Mouse (Mus musculus): ENCODE data around the gene March9.
"Not testable (repeated sequence)": the region's sequence is repeated elsewhere in the genome, so short reads cannot be mapped to it uniquely, and the experiment has no call there.

March9 gene

DNA sequence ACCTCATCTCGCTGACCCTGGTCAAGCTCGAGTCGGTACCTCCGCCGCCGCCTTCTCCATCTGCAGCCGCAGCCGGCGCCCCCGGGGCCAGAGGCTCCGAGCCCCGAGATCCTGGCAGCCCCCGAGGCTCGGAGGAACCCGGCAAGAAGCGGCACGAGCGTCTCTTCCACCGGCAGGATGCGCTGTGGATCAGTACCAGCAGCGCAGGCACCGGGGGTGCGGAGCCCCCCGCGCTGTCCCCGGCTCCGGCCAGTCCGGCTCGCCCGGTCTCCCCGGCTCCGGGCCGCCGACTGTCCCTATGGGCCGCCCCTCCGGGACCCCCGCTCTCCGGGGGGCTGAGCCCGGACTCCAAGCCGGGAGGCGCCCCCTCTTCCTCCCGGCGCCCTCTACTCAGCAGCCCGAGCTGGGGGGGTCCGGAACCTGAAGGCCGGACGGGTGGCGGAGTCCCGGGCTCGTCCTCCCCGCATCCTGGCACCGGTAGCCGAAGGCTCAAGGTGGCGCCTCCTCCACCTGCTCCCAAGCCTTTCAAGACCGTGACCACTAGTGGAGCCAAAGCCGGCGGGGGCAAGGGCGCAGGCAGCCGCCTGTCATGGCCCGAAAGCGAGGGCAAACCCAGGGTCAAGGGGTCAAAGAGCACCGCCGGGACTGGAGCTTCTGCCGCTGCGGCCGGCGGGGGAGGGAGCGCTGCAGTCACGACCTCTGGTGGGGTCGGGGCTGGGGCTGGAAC lies 19.8 kb upstream of the March9 start:
- in situ Hi-C loops (cut with MseI, MboI): no loop called here

DNA sequence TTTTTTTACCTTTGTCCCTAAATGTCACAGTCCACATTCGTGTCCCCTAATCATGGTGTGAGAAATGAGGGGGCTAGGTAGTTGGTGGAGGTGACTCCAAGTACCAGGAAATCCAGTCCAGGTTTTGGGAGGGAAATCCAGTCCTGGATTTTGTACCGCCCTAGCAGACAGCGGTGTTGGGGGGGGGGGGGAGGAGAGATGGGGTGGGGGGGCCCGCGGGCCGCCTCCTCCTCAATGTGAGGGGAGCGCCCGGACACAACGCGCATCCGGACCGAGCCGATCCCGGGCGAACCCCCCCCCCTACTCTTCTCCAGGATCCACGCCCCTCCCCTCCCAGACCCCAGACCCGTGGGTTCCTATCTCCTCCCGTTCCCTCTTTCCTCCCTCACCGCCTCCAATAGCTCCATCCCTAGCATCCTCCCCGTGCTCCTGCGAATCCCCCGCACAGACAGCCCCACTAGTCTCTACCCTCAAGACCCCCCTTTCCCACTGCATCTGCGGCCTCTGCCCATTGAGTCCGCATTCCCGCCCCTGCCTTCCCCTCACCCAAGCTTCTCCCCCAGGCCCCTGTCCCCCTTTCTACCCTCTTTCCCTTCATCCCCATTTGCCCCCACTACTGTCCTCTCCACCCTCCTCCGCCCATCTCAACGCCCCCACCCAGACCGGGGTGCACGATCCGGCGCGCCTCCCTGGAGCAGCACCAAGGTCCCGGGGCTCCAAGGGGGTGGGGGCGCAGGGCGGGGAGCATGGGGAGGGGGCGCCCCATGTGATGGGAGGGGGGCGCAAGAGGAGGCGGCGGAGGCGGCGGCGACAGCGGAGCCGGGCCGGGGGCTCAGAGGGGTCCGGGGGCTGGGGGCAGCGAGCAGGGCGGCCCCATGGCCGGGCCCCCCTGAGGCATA lies 18.9 kb upstream of the March9 start:
- in situ Hi-C loops (cut with MseI, MboI): no loop called here

DNA sequence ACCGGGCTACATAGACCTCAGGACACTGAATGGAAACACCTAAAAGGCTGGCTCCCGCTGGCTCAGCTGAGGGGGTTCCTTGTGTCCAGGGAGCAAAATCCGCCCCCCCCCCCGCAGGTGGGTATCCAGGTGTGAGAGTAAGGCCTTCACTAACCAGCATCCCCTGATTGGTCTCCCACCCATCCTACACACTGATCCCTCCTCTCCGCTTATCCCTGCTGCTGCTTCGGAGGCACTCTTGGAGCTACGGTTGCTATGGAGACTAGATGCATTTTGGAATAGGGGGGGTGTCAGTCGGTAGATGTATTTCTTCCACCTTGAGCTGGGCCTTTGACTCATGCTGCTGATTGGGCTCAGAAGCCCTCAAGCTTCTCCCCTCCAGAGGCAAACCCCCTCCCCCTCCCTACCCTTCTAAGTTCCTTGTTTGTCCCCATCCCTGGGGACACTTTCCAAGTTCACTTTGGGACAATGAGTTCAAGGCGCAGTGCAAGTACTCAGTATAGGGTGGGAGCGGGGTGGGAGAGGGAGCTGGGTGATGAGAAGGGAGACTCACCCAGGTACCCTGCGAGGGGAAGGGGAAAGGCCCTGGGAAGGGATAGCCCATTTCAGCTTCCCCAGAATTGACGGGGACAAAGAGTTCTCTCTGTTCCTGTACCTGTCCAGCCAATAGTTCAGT lies 18.2 kb upstream of the March9 start:
- in situ Hi-C loops (cut with MseI, MboI): no loop called here

DNA sequence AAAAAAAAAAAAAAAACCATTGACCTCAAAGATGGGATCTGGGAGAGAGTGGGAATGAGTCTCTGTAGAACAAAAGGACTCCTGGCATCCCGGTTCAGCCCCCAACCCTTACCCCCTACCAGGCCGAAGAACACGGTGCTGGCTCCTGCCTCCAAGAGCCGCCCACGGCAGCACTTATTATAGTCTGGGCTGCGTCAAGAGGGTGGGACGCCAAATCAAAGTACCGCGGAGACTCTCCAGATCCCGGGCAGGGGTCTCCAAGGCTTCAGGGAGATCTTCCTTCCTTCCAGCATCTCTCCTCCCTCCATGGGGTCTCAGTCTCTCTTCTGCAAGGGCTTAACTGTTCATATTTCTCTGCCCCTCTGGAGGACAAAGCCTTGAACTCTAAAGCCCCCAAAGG lies 17.5 kb upstream of the March9 start:
- in situ Hi-C loops (cut with MseI, MboI): no loop called here

DNA sequence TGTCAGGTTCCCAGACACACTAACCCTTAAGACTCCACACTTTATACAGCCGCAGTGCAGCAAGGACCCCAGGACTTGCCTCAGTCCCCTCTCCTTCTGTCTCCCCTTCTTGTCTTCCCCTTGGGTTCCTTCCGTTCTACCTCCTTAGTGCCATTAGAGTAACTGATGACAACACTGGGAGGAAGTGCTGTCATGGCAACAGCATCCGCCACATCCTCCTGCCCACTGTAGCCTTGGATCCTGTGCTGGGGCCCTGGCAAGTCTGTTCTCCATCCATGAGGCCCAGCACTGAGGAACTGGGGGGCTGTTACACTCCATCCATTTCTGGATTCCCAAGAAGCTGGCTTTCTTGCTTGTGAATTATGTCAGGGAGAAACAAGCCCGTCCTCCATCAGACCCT lies 16.1 kb upstream of the March9 start:
- in situ Hi-C loops (cut with MseI, MboI): no loop called here

DNA sequence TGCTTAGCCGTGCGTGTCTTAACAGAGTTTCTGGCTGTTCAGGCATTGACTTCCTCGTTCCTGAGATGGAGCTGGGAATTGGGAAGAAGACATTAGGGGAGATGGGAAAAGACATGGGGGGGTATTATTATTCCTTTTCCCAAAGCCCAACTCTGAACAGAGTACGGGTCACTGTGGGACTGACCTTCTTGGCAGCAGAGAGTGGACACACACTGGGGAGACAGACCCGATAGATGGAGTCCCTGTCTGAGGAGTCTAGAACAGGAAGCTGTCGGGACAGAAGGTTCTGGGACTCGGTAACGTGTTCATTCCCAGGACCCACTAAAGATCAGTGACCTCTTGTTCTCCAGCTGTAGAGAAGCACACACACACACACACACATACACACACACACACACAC lies 15.7 kb upstream of the March9 start:
- in situ Hi-C loops (cut with MseI, MboI): no loop called here

DNA sequence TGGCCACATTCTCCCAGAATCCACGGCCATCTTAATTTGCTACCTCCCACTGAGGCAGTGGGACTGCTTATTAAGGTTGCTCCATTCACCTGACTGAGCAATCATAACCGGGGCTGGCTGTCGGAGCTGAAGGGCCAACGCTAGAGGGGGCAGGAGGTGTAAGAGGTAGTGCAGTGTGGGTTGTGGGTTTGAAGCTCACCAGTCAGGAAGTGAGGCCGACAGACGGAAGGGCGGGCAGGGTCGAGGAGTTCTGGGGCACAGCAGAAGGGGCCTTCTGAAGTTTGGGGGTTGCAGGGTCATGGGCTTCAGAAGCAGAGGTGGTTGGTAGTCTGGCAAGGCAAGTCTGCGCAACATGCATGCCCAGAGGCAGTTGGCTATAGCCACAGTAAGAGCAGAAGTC lies 15.1 kb upstream of the March9 start, which contains the start of gene Agap2:
Gene Agap2 (plus strand): TSS at position 205 of the 400 bp plus-strand sequence.
- in situ Hi-C loops (cut with MseI, MboI): no loop called here

DNA sequence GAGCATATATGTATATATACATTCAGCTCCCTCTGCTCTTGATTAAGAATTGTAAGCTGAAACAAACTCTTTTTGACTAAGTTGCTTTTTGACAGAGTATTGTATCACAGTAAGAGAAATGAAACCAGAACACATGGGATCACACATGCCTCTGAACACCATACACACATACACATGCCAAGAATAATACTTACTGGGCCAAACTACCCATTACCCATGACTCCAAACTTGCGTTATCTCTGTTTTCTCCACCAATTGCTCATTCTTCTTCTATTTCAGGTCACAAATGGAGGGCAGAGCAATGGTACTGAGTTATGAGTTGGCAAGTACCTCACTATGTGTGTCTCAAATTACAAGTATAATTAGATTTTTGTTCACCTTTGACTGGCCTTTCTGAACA lies 14.0 kb upstream of the March9 start:
- in situ Hi-C loops (cut with MseI, MboI): no loop called here

DNA sequence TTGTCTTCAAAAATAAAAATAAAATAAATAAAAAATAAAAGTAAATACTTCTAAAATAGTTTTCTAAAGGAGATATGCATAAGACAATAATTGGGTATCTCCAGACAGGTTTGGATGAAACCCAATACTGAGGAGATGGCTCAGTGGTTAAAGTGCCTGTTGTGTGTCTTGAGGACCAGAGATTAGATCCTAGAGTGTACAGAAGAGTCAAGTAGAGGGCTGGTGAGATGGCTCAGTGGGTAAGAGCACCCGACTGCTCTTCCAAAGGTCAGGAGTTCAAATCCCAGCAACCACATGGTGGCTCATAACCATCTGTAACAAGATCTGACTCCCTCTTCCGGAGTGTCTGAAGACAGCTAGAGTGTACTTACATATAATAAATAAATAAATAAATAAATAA lies 13.0 kb upstream of the March9 start:
- in situ Hi-C loops (cut with MseI, MboI): not testable (repeated sequence)

DNA sequence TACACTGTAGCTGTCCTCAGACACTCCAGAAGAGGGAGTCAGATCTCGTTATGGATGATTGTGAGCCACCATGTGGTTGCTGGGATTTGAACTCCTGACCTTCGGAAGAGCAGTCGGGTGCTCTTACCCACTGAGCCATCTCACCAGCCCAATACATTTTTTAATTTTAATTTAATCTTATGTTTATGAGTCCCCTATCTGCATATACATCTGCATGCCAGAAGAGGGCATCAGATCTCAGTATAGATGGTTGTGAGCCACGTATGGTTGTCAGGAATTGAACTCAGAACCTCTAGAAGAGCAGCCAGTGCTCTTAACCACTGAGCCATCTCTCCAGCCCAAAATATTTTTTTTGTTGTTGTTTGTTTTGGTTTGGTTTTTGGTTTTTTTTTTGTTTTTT lies 12.3 kb upstream of the March9 start:
- in situ Hi-C loops (cut with MseI, MboI): not testable (repeated sequence)

DNA sequence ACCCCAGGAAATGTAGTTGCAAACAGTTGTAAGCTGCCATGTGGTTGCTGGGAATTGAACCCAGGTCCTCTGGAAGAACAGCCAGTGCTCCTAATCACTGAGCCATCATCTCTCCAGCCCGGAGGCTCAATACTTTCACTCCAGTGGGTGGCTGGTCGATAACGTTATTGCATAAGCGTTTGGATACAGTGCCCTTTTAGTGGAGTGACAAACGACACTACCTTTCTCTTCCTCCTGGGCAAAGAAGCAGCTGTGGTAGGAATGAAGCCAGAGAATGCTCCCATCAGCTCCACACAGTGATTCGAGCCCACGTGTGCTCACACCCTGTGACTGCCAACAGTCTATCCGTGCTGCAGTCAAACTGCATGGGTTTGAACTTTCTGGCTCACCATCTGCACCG lies 11.2 kb upstream of the March9 start:
- in situ Hi-C loops (cut with MseI, MboI): no loop called here

DNA sequence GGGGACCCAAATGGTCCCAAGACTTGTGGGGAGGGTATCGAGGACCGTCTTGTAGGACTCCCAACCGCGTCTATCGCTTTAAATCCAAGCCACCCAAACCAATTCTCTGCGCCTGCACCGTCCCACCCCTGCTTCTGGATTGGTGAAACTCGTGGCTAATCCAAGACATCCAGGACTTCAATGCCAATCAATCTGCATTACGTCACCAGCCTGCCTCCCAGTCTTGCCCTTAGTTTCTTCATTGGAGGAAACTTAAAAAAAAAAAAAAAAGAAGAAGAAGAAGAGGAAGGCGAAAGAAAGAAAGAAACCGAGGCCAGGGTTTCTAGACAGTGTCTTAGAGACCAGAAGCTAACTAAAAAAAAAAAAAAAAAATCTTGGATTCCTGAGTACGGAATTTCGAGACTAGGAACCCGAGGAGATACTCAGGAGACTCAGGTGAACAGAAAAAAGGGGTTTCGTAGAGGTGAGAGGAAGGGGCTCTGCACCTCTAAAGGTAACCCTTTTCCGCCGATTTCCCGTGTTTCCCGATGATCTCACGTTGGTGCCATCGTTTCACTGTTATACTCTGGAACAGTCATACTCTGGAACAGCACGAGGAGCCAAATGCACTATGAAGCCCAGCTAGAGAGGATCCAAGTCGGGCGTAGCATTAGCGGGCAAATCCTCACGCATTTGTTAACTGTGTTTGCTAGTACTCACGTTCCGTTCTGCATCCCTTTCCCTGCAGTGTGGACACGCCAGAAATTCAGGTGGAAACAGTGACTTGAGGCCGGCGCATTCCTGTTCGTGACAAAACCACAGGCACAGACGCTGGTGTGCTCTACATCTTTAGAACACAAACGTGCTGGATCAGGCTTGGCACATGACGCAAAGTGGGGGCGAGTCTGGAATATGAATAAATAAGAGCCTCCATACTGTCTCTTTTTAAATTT lies 10.5 kb upstream of the March9 start, which contains the start of gene Tspan31:
Gene Tspan31 (minus strand): TSS at position 75 of the 932 bp plus-strand sequence.
- in situ Hi-C loops (cut with MseI, MboI): no loop called here

DNA sequence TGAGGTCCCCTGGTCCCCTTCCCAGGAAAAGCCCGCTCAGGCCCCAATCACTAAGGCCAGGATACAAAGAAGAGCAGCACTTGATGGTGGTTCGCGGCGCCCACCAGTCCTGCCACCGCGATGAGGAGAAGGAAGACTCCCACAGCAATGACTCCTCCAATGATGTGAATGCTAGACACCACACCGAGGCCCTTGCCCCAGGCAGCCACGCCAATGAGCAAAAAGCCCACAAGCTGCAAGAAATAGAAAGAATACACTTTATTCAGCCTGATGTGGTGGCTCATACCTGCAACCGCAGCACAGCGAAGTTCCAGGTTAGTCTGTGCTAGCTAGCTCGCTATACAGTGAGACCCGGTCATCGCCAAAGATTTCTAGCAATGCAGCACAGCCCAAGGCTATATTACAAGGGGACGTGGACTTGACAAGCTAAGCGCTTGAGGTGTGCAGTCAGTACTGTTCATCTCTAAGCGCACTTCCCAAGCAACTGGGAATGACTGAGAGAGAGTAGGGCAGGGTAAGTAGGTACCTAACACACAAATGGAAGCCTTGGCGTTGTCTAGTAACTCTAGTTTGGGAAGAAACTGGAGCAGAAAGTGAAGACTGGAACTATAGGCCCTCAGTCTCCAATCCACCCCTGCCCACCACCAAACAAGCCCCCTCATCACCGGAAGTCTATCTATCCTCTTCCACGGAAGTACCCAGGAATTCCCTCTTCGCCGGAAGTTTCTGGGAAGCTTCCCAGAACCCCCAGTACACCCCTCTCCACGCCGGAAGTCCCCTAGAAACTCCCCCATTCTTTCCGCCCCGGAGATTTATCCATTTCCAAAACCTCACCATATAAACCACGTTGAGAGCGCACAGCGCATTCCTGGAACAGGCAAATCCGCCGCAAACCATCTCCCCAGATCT lies 9.6 kb upstream of the March9 start:
- in situ Hi-C loops (cut with MseI, MboI): no loop called here

DNA sequence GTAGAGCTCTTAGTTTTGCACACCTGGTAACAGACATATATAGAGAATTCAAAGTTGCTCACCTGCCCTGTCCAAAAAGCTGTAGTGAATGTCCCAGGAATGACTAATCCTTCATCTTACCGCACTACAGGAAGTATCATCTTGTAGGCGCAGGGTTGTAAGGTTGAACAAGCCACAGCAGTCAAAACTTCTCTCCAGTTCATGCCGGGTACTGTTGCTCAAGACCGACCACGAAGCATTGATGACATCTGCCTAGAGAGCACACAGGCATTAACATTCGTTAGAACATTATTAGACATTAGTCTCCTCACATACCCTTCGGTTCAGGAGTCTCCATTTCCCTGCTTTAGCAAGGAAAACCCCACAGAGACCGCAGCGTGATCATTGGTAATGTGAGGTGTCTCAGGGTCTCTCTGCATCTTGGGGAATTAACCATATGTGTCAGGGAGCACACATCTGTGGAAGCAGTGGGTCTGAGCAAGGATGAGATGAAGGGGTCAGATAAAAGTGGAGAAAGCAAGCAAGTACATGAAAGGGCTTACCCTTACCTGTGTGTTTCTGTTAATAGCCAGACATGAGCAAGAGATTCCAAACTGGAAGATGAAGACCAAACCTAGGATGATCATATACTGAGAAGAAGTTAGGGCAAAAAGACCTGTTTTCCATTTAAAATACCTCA lies 8.5 kb upstream of the March9 start:
- in situ Hi-C loops (cut with MseI, MboI): no loop called here

DNA sequence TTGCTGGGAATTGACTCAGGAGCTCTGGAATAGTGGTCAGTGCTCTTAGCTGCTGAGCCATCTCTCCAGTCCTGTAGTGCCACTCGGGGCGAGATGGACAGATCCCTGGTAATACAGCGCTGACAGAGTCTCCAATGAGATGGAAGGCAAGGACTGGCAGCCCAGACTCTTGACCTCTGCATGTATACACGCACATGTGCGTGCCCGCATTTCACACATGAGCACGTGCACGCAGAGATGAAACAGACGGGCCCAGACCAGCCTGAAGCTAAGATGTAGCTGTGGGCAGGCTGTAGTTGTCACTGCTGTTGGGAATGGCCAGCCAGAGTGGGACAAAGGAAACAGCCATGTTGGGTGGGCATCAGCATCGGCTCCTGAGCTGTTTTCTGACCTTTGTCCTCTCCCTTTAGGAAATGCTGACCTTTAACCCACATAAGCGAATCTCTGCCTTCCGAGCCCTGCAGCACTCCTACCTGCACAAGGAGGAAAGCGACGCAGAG lies 6.6 kb upstream of the March9 start:
- in situ Hi-C loops (cut with MseI, MboI): no loop called here

DNA sequence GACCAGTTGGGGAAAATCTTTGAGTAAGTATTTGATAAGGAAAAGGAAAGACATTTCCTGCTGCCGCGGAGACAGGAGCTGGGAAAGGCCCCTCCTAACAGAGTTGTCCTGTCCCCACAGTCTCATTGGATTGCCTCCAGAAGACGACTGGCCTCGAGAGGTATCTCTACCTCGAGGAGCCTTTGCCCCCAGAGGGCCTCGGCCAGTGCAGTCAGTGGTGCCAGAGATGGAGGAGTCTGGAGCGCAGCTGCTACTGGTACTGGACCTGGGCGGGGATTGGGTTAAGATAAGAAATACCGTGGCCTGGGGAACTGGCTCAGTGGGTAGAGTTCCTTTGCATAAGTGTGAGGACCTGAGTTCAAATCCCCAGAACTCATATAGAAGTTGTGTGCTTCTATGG lies 6.0 kb upstream of the March9 start:
- in situ Hi-C loops (cut with MseI, MboI): no loop called here

DNA sequence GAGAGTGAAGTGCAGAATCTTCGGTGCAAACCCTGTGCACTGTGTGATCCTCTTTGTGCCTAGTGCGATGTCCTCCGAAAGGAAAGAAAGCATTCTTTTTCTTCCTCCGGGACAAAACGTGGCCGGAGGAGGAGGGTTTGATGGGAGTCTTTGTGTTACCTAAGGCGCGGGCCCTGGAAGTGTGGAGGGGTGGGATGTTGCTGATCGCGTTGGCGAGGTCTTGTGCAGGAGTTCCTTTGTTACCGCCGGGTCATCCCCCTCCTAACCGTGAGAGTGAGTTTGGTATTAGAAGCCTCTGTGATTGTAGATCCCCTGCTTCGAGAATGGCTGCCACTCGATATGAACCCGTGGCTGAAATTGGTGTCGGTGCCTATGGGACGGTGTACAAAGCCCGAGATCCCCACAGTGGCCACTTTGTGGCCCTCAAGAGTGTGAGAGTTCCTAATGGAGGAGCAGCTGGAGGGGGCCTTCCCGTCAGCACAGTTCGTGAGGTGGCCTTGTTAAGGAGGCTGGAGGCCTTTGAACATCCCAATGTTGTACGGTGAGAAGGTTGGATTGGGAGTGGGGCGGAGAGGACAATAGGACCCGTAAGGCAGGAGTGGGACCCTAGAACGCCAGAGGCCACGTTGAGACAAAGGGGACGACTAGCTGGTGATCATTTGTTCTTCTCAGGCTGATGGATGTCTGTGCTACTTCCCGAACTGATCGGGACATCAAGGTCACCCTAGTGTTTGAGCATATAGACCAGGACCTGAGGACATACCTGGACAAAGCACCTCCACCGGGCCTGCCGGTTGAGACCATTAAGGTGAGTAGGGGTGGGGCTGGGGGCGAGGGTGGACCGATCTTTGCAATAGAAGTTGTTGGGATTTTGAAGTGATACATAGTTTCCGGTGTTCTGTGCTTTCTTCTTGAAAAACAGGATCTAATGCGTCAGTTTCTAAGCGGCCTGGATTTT lies 4.2 kb upstream of the March9 start:
- in situ Hi-C loops (cut with MseI, MboI): no loop called here

DNA sequence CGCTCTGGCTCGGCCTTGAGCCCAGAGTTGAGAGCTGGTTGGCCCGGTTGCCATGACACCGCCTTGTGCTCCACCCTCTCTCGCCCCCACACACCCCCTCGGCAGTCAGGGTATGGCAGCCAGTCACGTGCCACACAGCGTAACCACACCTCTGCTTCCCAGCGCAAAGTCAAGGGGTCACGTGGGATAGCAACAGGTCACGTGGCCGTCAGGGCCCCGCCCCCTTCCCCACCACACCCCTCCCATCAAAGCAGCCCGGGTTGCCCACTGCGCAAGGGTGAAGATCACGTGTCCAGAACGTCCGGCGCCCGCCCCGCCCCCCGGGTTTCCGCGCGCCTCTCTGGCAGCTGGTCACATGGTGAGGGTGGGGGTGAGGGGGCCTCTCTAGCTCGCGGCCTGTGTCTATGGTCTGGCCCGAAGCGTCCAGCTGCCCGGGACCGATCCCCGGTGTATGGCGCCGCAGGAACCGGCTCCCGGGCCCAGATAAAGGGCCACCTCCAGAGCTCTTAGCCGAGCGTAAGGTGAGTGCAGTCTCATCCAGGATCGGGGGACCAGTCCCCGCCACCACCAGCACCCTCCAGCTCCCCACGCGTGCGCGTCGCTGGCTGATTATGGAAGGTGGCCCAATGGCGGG lies 3.4 kb upstream of the March9 start, which contains the start of gene Cdk4:
Gene Cdk4 (plus strand): TSS at position 296 of the 634 bp plus-strand sequence.
- in situ Hi-C loops (cut with MseI, MboI): no loop called here

All from mouse trophoblast stem cell (cell line).